Mouse (Mus musculus): Measurements from ENCODE around the gene Mdm1. TPM values are rescaled to one million over a fixed set of nuclear protein-coding genes. Genes with fewer than 3 reads are reported as not detected.

Gene Mdm1
- polyA plus RNA-seq, 2 experiments = 6.8 to 8.4 TPM

DNA sequence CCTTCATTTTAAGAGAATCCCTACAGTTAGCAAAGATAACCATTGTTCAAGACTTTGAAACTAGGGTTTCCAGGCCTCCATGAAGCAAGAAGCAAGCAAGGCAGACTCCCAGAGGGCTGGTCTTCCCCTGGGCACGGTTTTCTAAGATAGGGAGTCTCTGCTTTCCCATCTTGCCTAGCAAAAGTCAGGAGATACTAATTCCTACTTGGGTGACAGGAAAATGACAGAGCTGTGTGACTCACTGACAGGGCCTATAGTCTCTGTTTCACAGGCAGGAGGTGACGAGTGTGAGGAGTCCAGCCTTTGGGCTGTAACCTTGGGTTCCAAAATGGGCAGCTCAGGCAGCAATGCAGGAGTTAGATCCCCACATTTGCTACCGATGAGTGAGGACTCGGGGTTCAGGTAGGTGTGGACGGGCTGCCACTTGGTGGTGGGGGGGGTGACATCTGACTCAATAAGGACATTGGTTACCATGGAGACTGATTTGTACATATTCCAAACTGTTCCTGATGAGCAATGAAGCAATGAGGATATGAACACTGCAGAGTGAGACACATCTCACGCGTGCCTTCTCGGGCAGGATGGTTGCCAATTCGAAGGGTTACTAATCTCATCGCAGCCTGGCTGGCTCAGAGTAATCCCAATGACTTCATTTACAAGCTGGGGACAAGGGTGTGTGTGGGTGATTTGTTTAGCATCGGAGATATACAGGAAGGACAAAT lies 19.0 kb upstream of the Mdm1 start:
- WGBS (ENCODE audit: insufficient replicate concordance) = 68% methylated on average over 11 of the region's 11 CpGs
- DNase-seq (ENCODE audit: low read depth in 3 of 3, low spot score in 3 of 3) = no peak
- H3K4me2 ChIP-seq (ENCODE audit: low read depth) = no peak overlapping the region
- no peak overlapping the region for H3K27ac ChIP-seq
- TF ChIP-seq CTCF (IDR thresholded peaks at IDR 0.05; ENCODE audit: low read depth) (no peak), EP300 (IDR thresholded peaks at IDR 0.05; ENCODE audit: low read depth) (no peak)
- no peak for ATAC-seq (ENCODE audit: insufficient read depth)
- H3K4me3 ChIP-seq (ENCODE audit: insufficient read depth in 1 of 2, low read depth in 2 of 2, low read length in 2 of 2) = no peak overlapping the region
- H3K36me3 ChIP-seq (replicated peaks; ENCODE audit: control insufficient read depth, insufficient read depth, low read depth) = no peaks in the 10 kb centered on the region
- no peaks in the 10 kb centered on the region for H3K27me3 ChIP-seq (ENCODE audit: control insufficient read depth, insufficient read depth, low read length)
- no peaks in the 10 kb centered on the region for H3K4me1 ChIP-seq (replicated peaks; ENCODE audit: control insufficient read depth in 2 of 2, insufficient read depth in 2 of 2, low read length in 1 of 2)
- H3K9ac ChIP-seq (replicated peaks) = no peak overlapping the region
- H3K9me3 ChIP-seq (ENCODE audit: control insufficient read depth, low read length) = no peaks in the 10 kb centered on the region

- DNase-seq (ENCODE audit: low read depth in 3 of 3, low spot score in 3 of 3) (no peak), ATAC-seq (ENCODE audit: insufficient read depth) (no peak)
- Histone ChIP-seq H3K27me3 (ENCODE audit: control insufficient read depth, insufficient read depth, low read length) (no peaks in the 10 kb centered on the region), H3K36me3 (replicated peaks; ENCODE audit: control insufficient read depth, insufficient read depth, low read depth) (no peaks in the 10 kb centered on the region), H3K4me1 (replicated peaks; ENCODE audit: control insufficient read depth in 2 of 2, insufficient read depth in 2 of 2, low read length in 1 of 2) (no peaks in the 10 kb centered on the region), H3K9me3 (ENCODE audit: control insufficient read depth, low read length) (no peaks in the 10 kb centered on the region), H3K9ac (replicated peaks) (no peak overlapping the region), H3K4me3 (ENCODE audit: insufficient read depth in 1 of 2, low read depth in 2 of 2, low read length in 2 of 2) (no peak overlapping the region), H3K4me2 (ENCODE audit: low read depth) (no peak overlapping the region), H3K27ac (no peak overlapping the region)
- WGBS (ENCODE audit: insufficient replicate concordance) = 82% methylated on average over 7 of the region's 7 CpGs
- TF ChIP-seq CTCF (IDR thresholded peaks at IDR 0.05; ENCODE audit: low read depth) (no peak), EP300 (IDR thresholded peaks at IDR 0.05; ENCODE audit: low read depth) (no peak)
Measured at GRCm38 (mm10) chr10:118125236-118125635, 16.4 kb upstream of the Mdm1 start.

GRCm38 (mm10) chr10:118125776-118126445 lies 15.7 kb upstream of the Mdm1 start:
- H3K4me1 ChIP-seq (replicated peaks; ENCODE audit: control insufficient read depth in 2 of 2, insufficient read depth in 2 of 2, low read length in 1 of 2) = no peaks in the 10 kb centered on the region
- no peaks in the 10 kb centered on the region for H3K27me3 ChIP-seq (ENCODE audit: control insufficient read depth, insufficient read depth, low read length)
- H3K4me2 ChIP-seq (ENCODE audit: low read depth) = no peak overlapping the region
- no peaks in the 10 kb centered on the region for H3K36me3 ChIP-seq (replicated peaks; ENCODE audit: control insufficient read depth, insufficient read depth, low read depth)
- DNase-seq (ENCODE audit: low read depth in 3 of 3, low spot score in 3 of 3) (no peak), ATAC-seq (ENCODE audit: insufficient read depth) (no peak)
- no peaks in the 10 kb centered on the region for H3K9me3 ChIP-seq (ENCODE audit: control insufficient read depth, low read length)
- TF ChIP-seq EP300 (IDR thresholded peaks at IDR 0.05; ENCODE audit: low read depth) = no peak
- no peak for TF ChIP-seq CTCF (IDR thresholded peaks at IDR 0.05; ENCODE audit: low read depth)
- no peak overlapping the region for H3K9ac ChIP-seq (replicated peaks)
- no peak overlapping the region for H3K4me3 ChIP-seq (ENCODE audit: insufficient read depth in 1 of 2, low read depth in 2 of 2, low read length in 2 of 2)
- WGBS (ENCODE audit: insufficient replicate concordance) = 69% methylated on average over 25 of the region's 25 CpGs
- no peak overlapping the region for H3K27ac ChIP-seq

GRCm38 (mm10) chr10:118129001-118129682 lies 12.5 kb upstream of the Mdm1 start:
- ATAC-seq (ENCODE audit: insufficient read depth) = no peak
- no peaks in the 10 kb centered on the region for H3K27me3 ChIP-seq (ENCODE audit: control insufficient read depth, insufficient read depth, low read length)
- WGBS (ENCODE audit: insufficient replicate concordance) = 63% methylated on average over 20 of the region's 20 CpGs

GRCm38 (mm10) chr10:118130016-118130415 lies 11.6 kb upstream of the Mdm1 start:
- no peak overlapping the region for H3K9ac ChIP-seq (replicated peaks)
- WGBS (ENCODE audit: insufficient replicate concordance) = 32% methylated on average over 2 of the region's 2 CpGs
- no peaks in the 10 kb centered on the region for H3K36me3 ChIP-seq (replicated peaks; ENCODE audit: control insufficient read depth, insufficient read depth, low read depth)
- H3K27ac ChIP-seq = no peak overlapping the region
- TF ChIP-seq CTCF (IDR thresholded peaks at IDR 0.05; ENCODE audit: low read depth) (no peak), EP300 (IDR thresholded peaks at IDR 0.05; ENCODE audit: low read depth) (no peak)
- no peak overlapping the region for H3K4me2 ChIP-seq (ENCODE audit: low read depth)
- no peaks in the 10 kb centered on the region for H3K9me3 ChIP-seq (ENCODE audit: control insufficient read depth, low read length)
- DNase-seq (ENCODE audit: low read depth in 3 of 3, low spot score in 3 of 3) = no peak
- no peaks in the 10 kb centered on the region for H3K4me1 ChIP-seq (replicated peaks; ENCODE audit: control insufficient read depth in 2 of 2, insufficient read depth in 2 of 2, low read length in 1 of 2)
- H3K4me3 ChIP-seq (ENCODE audit: insufficient read depth in 1 of 2, low read depth in 2 of 2, low read length in 2 of 2) = no peak overlapping the region
- no peaks in the 10 kb centered on the region for H3K27me3 ChIP-seq (ENCODE audit: control insufficient read depth, insufficient read depth, low read length)
- no peak for ATAC-seq (ENCODE audit: insufficient read depth)

More at GRCm38 (mm10) chr10:118129001-118129682, 12.5 kb upstream of the Mdm1 start:
- DNase-seq (ENCODE audit: low read depth in 3 of 3, low spot score in 3 of 3) = no peak
- no peaks in the 10 kb centered on the region for H3K36me3 ChIP-seq (replicated peaks; ENCODE audit: control insufficient read depth, insufficient read depth, low read depth)
- no peak overlapping the region for H3K27ac ChIP-seq
- H3K9me3 ChIP-seq (ENCODE audit: control insufficient read depth, low read length) = no peaks in the 10 kb centered on the region
- H3K4me3 ChIP-seq (ENCODE audit: insufficient read depth in 1 of 2, low read depth in 2 of 2, low read length in 2 of 2) = no peak overlapping the region
- no peaks in the 10 kb centered on the region for H3K4me1 ChIP-seq (replicated peaks; ENCODE audit: control insufficient read depth in 2 of 2, insufficient read depth in 2 of 2, low read length in 1 of 2)
- no peak overlapping the region for H3K9ac ChIP-seq (replicated peaks)
- no peak for TF ChIP-seq CTCF (IDR thresholded peaks at IDR 0.05; ENCODE audit: low read depth)
- TF ChIP-seq EP300 (IDR thresholded peaks at IDR 0.05; ENCODE audit: low read depth) = no peak
- H3K4me2 ChIP-seq (ENCODE audit: low read depth) = no peak overlapping the region

Measured in liver, embryonic 14.5 days (tissue).